Mouse (Mus musculus): ENCODE data around the gene Six2. TPM values are rescaled to one million over a fixed set of nuclear protein-coding genes. Genes with fewer than 3 reads are reported as not detected.

The Six2 gene
- polyA plus RNA-seq, 1 experiment from 2014 or later, result 21.9 TPM

GRCm38 (mm10) chr17:85681741-85682140 is 6.3 kb downstream of the Six2 start:
- Histone ChIP-seq H3K4me2 (peak overlapping the region; percentile 72), H3K4me3 (peak overlapping the region; percentile 76), H3K36me3 (peaks cover 26% of the 10 kb centered on the region; the same call in 1 of the 2 replicates)

GRCm38 (mm10) chr17:85680851-85681550 is 7.1 kb downstream of the Six2 start:
- WGBS, result 13% methylated on average over 19 of the region's 19 CpGs
- Histone ChIP-seq H3K9ac (peak overlapping the region; percentile 95), H3K4me2 (peak overlapping the region; percentile 72), H3K27me3 (peaks cover 74% of the 10 kb centered on the region), H3K4me1 (peaks cover 45% of the 10 kb centered on the region), H3K36me3 (peaks cover 27% of the 10 kb centered on the region; the same call in 1 of the 2 replicates), H3K9me3 (no peaks in the 10 kb centered on the region), H3K4me3 (peak overlapping the region; percentile 76), H3K27ac (peak overlapping the region; percentile 56)
- no peak for ATAC-seq (ENCODE audit: insufficient number of reproducible peaks, insufficient read depth, low FRiP score, low TSS enrichment, low read depth)

More at GRCm38 (mm10) chr17:85681741-85682140, 6.3 kb downstream of the Six2 start:
- H3K27ac ChIP-seq, result peak overlapping the region; percentile 56
- WGBS, result 12% methylated on average over 6 of the region's 6 CpGs
- ATAC-seq (ENCODE audit: insufficient number of reproducible peaks, insufficient read depth, low FRiP score, low TSS enrichment, low read depth), result no peak
- peaks cover 74% of the 10 kb centered on the region for H3K27me3 ChIP-seq
- no peaks in the 10 kb centered on the region for H3K9me3 ChIP-seq
- H3K4me1 ChIP-seq, result peaks cover 48% of the 10 kb centered on the region
- peak overlapping the region; percentile 95 for H3K9ac ChIP-seq

DNA sequence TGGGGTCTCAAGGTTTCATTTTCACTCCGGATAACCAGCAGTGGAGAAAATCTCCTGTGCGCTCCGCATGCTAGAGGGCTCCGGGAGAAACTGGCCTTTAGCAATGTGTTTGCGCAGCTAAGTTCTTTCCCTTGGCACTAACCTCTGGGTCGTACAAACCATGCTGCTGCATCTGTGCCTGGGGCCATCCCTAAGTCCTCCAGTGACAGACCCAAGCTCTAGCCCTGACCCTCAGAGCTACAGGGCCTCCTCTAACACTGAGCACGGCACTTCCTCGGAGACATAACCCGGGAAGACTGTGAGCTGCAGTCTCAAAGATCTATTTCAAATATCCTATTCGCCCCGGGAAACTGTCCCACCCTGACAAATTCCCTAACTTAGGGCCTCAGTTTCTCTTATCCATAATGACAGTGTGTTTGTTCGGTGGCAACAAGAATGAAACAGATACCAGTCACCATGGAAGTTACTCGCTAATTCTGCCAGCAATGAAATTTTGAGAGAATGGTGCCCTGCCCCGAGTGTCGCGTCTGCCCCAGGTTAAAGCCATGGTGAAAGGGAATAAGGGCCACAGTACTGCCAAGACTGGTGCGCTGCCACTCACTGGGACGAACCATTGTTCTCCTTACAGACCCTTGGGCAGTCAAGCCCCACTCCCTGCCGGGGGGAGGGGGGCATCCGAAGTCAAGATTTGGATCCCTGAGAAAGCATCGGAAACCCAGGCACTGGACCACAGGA is 7.8 kb downstream of the Six2 start:
- peaks cover 27% of the 10 kb centered on the region; the same call in 1 of the 2 replicates for H3K36me3 ChIP-seq
- peaks cover 67% of the 10 kb centered on the region for H3K27me3 ChIP-seq
- ATAC-seq (ENCODE audit: insufficient number of reproducible peaks, insufficient read depth, low FRiP score, low TSS enrichment, low read depth), result no peak
- WGBS, result 10% methylated on average over 21 of the region's 21 CpGs
- H3K9ac ChIP-seq, result peak overlapping the region; percentile 95
- H3K27ac ChIP-seq, result peak overlapping the region; percentile 56
- H3K4me1 ChIP-seq, result peaks cover 41% of the 10 kb centered on the region
- H3K9me3 ChIP-seq, result no peaks in the 10 kb centered on the region
- H3K4me3 ChIP-seq, result peak overlapping the region; percentile 76
- H3K4me2 ChIP-seq, result peak overlapping the region; percentile 72

DNA sequence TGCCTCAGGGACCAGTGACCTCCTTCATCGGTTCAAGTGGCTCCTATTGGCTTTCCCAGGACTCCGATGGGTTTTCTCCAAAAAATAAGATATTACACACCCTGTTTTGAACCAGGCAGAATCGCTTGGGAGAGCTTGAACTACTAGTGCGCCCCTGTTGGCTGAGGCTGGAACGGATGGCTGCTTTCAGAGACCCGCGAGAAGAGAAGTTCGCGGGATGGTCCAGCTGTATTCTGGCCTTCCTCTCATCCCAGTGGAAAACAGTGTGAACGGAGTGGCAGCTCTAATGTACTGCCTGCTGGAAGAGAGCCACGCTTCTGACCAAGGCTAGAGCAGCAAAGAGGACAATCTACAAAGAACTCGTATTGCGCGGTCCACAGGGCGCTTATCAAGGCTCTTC is 8.4 kb downstream of the Six2 start:
- peaks cover 41% of the 10 kb centered on the region for H3K4me1 ChIP-seq
- peaks cover 27% of the 10 kb centered on the region; the same call in 1 of the 2 replicates for H3K36me3 ChIP-seq
- H3K4me3 ChIP-seq, result peak overlapping the region; percentile 76
- peak overlapping the region; percentile 72 for H3K4me2 ChIP-seq
- H3K27me3 ChIP-seq, result peaks cover 61% of the 10 kb centered on the region
- 8% methylated on average over 15 of the region's 15 CpGs for WGBS
- H3K9me3 ChIP-seq, result no peaks in the 10 kb centered on the region
- no peak for ATAC-seq (ENCODE audit: insufficient number of reproducible peaks, insufficient read depth, low FRiP score, low TSS enrichment, low read depth)
- H3K9ac ChIP-seq, result peak overlapping the region; percentile 95
- H3K27ac ChIP-seq, result peak overlapping the region; percentile 56

GRCm38 (mm10) chr17:85664618-85665320 is 23.3 kb downstream of the Six2 start:
- no peaks in the 10 kb centered on the region for H3K36me3 ChIP-seq
- H3K4me2 ChIP-seq, result peak overlapping the region; percentile 54
- peaks cover 18% of the 10 kb centered on the region for H3K27me3 ChIP-seq
- no peak overlapping the region for H3K9ac ChIP-seq
- peak overlapping the region; percentile 27 for H3K4me3 ChIP-seq
- ATAC-seq (ENCODE audit: insufficient number of reproducible peaks, insufficient read depth, low FRiP score, low TSS enrichment, low read depth), result peak; percentile 81; the same call in 1 of the 2 replicates
- no peaks in the 10 kb centered on the region for H3K9me3 ChIP-seq
- no peak overlapping the region for H3K27ac ChIP-seq
- 2% methylated on average over 20 of the region's 20 CpGs for WGBS
- peaks cover 8% of the 10 kb centered on the region for H3K4me1 ChIP-seq

DNA sequence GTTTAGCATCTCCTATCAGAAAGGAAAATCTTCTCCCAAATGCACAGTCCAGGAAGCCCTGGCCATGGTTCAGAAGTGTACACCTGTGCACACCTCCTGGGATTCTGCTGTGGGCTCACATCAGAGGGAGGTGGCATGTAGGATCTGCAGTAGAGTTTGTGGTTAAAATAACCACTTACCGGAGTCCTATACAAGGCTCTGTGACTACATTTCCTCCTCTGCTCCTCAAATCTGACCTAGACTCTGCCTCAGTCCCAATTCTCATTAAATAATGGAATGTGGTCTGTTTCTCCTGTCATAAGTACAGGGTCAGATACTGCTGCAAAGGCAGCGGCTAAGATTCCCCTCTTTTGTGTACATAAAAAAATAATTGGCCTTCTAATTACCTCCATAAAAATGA is 23.9 kb downstream of the Six2 start:
- no peak overlapping the region for H3K9ac ChIP-seq
- no peaks in the 10 kb centered on the region for H3K9me3 ChIP-seq
- peaks cover 18% of the 10 kb centered on the region for H3K27me3 ChIP-seq
- peak overlapping the region; percentile 54 for H3K4me2 ChIP-seq
- no peak overlapping the region for H3K27ac ChIP-seq
- peak overlapping the region; percentile 27 for H3K4me3 ChIP-seq
- H3K4me1 ChIP-seq, result peaks cover 8% of the 10 kb centered on the region
- no peaks in the 10 kb centered on the region for H3K36me3 ChIP-seq
- ATAC-seq (ENCODE audit: insufficient number of reproducible peaks, insufficient read depth, low FRiP score, low TSS enrichment, low read depth), result no peak
- WGBS, result 37% methylated on average over 2 of the region's 2 CpGs

DNA sequence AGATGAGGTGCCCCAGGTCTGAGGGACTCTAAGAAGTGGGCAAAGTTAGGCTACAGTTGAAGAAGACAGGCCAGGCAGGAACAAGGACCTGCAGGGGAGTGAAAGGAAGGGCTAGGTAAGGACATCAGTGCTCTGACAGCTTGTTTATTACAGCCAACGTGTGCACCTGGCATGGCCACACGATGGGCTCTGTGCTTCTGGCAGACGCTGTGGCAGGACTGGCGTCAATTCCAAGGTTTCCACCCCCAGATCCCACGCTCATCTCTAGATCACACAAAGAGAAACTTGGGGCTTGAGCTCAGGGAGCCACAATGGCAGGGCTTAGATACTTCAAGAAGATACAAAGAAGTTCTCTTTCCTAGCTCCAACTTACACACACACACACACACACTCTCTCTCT is 26.6 kb downstream of the Six2 start:
- WGBS, result 78% methylated on average over 5 of the region's 5 CpGs
- peaks cover 16% of the 10 kb centered on the region for H3K27me3 ChIP-seq

DNA sequence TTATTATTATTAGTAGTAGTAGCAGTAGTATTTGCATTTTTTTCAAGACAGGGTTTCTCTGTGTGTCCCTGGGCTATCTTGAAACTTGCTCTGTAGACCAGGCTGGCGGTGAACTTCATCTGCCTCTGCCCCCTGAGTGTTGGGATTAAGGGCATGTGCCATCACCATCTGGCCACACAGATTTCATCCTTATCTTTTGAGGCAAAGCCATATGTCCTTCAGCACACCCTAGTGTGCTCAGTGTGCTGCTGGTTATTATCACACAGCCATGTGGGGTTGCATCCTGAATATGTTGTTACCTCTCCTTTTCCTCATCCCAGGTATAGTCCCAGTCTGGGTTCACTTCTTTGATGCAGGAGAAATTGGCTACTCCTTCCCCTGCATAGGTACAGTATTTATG is 28.1 kb downstream of the Six2 start:
- Histone ChIP-seq H3K4me1 (peaks cover 4% of the 10 kb centered on the region), H3K36me3 (no peaks in the 10 kb centered on the region)
- 100% methylated on average over 1 of the region's 1 CpGs for WGBS

More for the DNA sequence above, 26.6 kb downstream of the Six2 start:
- peaks cover 8% of the 10 kb centered on the region for H3K4me1 ChIP-seq
- H3K27ac ChIP-seq, result no peak overlapping the region
- H3K9ac ChIP-seq, result no peak overlapping the region
- H3K4me3 ChIP-seq, result no peak overlapping the region
- H3K36me3 ChIP-seq, result no peaks in the 10 kb centered on the region
- no peak overlapping the region for H3K4me2 ChIP-seq
- no peak for ATAC-seq (ENCODE audit: insufficient number of reproducible peaks, insufficient read depth, low FRiP score, low TSS enrichment, low read depth)
- no peaks in the 10 kb centered on the region for H3K9me3 ChIP-seq

DNA sequence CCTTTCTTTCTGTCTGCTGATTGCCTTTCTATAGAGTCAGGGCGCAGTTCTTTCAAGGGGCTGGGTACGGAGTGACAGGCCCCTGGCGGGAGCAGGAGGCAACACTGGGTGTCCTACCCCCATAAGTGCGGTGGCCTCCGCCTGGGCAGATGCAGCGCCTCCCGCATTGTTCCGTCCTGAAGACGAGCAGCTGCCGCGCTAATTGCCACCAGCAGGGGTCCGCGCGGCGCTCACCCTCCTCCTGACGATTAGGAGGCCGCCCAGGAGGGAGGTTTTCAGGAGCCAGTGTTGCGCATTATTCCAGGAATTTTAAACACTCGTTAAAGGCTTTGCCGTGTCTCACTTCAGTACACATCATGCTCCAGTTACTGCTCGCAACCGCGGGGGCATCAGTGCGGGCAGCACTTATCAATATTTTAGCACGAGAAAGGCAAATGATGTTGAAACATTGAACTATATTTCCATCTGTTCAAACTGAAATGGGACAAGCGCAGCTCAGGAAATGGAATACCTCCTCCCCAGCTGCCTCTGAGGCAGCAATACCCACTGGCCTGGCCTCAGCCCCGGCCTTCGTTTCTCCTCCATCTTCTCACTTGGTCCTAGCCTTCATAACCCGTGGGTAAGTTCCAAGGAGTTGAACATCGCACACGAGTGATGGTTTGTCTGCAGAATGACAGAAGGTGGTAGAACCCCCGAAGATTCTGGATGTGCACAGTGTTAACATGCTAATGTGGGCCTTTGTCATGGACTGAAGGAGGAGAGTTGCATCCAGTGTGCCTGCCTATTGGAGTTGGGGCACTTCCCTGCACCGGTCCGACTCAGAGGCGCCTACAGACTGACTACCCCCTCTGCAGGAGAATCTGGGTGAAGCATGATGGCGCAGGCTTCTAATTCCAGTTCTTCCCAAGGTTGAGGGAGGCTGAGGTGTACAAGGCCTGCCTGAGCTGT is 42.1 kb downstream of the Six2 start:
- Histone ChIP-seq H3K4me3 (peak overlapping the region; percentile 41), H3K4me1 (peaks cover 18% of the 10 kb centered on the region), H3K9me3 (no peaks in the 10 kb centered on the region), H3K27me3 (peaks cover 35% of the 10 kb centered on the region), H3K36me3 (no peaks in the 10 kb centered on the region), H3K9ac (peak overlapping the region; percentile 65), H3K27ac (peak overlapping the region; percentile 36; the same call in 1 of the 2 replicates), H3K4me2 (peak overlapping the region; percentile 78)
- WGBS, result 3% methylated on average over 36 of the region's 36 CpGs
- ATAC-seq (ENCODE audit: insufficient number of reproducible peaks, insufficient read depth, low FRiP score, low TSS enrichment, low read depth), result 0 out of 2 replicates have a peak, but pooled peaks have one; percentile 56

More for the DNA sequence above, 28.1 kb downstream of the Six2 start:
- Histone ChIP-seq H3K27me3 (peaks cover 14% of the 10 kb centered on the region), H3K27ac (no peak overlapping the region), H3K9ac (no peak overlapping the region), H3K4me2 (no peak overlapping the region), H3K9me3 (no peaks in the 10 kb centered on the region), H3K4me3 (no peak overlapping the region)
- ATAC-seq (ENCODE audit: insufficient number of reproducible peaks, insufficient read depth, low FRiP score, low TSS enrichment, low read depth), result no peak

GRCm38 (mm10) chr17:85645312-85645711 is 42.8 kb downstream of the Six2 start:
- Histone ChIP-seq H3K27me3 (peaks cover 35% of the 10 kb centered on the region), H3K4me3 (peak overlapping the region; percentile 41), H3K27ac (peak overlapping the region; percentile 36; the same call in 1 of the 2 replicates), H3K4me2 (peak overlapping the region; percentile 78), H3K36me3 (no peaks in the 10 kb centered on the region), H3K4me1 (peaks cover 18% of the 10 kb centered on the region), H3K9ac (peak overlapping the region; percentile 65), H3K9me3 (no peaks in the 10 kb centered on the region)
- WGBS, result 9% methylated on average over 10 of the region's 12 CpGs
- ATAC-seq (ENCODE audit: insufficient number of reproducible peaks, insufficient read depth, low FRiP score, low TSS enrichment, low read depth), result peak; percentile 52; the same call in 1 of the 2 replicates

Data from embryonic facial prominence, embryonic 13.5 days (tissue).